Mouse (Mus musculus): ENCODE results near the gene Myd88. TPM values are rescaled to one million over a fixed set of nuclear protein-coding genes. Genes with fewer than 3 reads are reported as not detected.

Gene Myd88
- polyA plus RNA-seq, 1 experiment from 2014 or later = 43.2 TPM

GRCm38 (mm10) chr9:119368367-119368766 is 27.2 kb upstream of the Myd88 start:
- ATAC-seq (ENCODE audit: insufficient read depth, low FRiP score) = no peak
- Histone ChIP-seq H3K9me3 (replicated peaks; ENCODE audit: control insufficient read depth, low read length) (no peaks in the 10 kb centered on the region), H3K36me3 (ENCODE audit: control insufficient read depth, insufficient read depth, low read length) (no peaks in the 10 kb centered on the region), H3K4me3 (replicated peaks; ENCODE audit: low read length) (no peak overlapping the region), H3K27ac (ENCODE audit: low read length) (no peak overlapping the region), H3K4me2 (ENCODE audit: low read depth, low read length) (no peak overlapping the region), H3K4me1 (ENCODE audit: control insufficient read depth, insufficient read depth, low read length) (no peaks in the 10 kb centered on the region), H3K27me3 (ENCODE audit: control insufficient read depth, insufficient read depth, low read length) (no peaks in the 10 kb centered on the region), H3K9ac (ENCODE audit: low read length) (no peak overlapping the region)
- WGBS = 87% methylated on average over 3 of the region's 3 CpGs

DNA sequence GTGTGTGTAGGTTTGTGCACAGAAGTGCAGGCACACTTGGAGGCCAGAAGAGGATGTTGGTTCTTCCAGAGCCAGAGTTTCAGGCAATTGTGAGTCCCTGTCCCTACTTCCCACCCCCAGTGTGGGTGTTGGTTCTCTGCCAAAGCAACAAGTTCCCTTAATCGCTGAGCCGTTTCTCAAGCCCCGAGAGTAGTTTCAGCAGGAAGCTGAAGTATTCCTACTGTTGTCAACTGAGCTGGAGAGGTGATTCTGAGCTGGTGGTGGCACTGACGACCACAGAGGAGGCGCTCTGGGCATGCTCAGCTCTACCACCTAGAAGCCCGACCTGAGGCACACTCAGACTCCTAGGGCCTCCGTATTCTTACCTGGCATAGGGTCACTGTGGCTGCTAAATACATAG is 24.1 kb upstream of the Myd88 start, which contains the start of gene Slc22a14:
Gene Slc22a14, minus strand, starts transcription at position 270 of the 400 bp plus-strand sequence.
- WGBS = 75% methylated on average over 7 of the region's 7 CpGs
- no peak for ATAC-seq (ENCODE audit: insufficient read depth, low FRiP score)
- no peaks in the 10 kb centered on the region for H3K27me3 ChIP-seq (ENCODE audit: control insufficient read depth, insufficient read depth, low read length)

GRCm38 (mm10) chr9:119363229-119363628 is 22.0 kb upstream of the Myd88 start:
- Histone ChIP-seq H3K27ac (ENCODE audit: low read length) (no peak overlapping the region), H3K4me1 (ENCODE audit: control insufficient read depth, insufficient read depth, low read length) (0 out of 2 replicates have a peak, but pooled peaks cover 1% of the 10 kb centered on the region), H3K36me3 (ENCODE audit: control insufficient read depth, insufficient read depth, low read length) (no peaks in the 10 kb centered on the region), H3K4me3 (replicated peaks; ENCODE audit: low read length) (no peak overlapping the region), H3K9ac (ENCODE audit: low read length) (no peak overlapping the region), H3K9me3 (replicated peaks; ENCODE audit: control insufficient read depth, low read length) (no peaks in the 10 kb centered on the region), H3K4me2 (ENCODE audit: low read depth, low read length) (no peak overlapping the region), H3K27me3 (ENCODE audit: control insufficient read depth, insufficient read depth, low read length) (no peaks in the 10 kb centered on the region)
- ATAC-seq (ENCODE audit: insufficient read depth, low FRiP score) = peak; percentile 58; the same call in 1 of the 2 replicates
- WGBS = 77% methylated on average over 12 of the region's 12 CpGs

More for the DNA sequence above, 24.1 kb upstream of the Myd88 start, which contains the start of gene Slc22a14:
- H3K36me3 ChIP-seq (ENCODE audit: control insufficient read depth, insufficient read depth, low read length) = no peaks in the 10 kb centered on the region
- no peaks in the 10 kb centered on the region for H3K9me3 ChIP-seq (replicated peaks; ENCODE audit: control insufficient read depth, low read length)
- no peak within 1 kb of the TSS for H3K4me2 ChIP-seq (ENCODE audit: low read depth, low read length)
- no peak within 1 kb of the TSS for H3K4me3 ChIP-seq (replicated peaks; ENCODE audit: low read length)
- no peaks in the 10 kb centered on the region for H3K4me1 ChIP-seq (ENCODE audit: control insufficient read depth, insufficient read depth, low read length)
- no peak within 1 kb of the TSS for H3K27ac ChIP-seq (ENCODE audit: low read length)
- no peak within 1 kb of the TSS for H3K9ac ChIP-seq (ENCODE audit: low read length)

DNA sequence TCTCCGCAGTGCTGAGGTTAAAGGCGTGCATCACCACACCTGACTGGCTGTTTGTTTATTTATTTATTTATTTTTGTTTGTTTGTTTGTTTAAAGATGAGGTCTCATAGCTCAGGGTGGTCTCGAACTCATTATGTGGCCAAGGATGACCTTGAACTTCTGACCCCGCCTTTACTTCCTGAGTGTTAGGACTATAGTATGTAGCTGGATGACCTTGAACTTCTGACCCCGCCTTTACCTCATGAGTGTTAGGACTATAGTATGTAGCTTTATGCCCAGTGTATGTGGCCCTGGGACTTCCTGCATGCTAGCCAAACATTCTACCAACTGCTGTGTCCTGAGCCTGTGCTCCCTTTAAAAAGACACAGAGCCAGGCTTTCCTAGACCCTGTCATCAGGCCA is 20.2 kb upstream of the Myd88 start:
- no peak overlapping the region for H3K27ac ChIP-seq (ENCODE audit: low read length)
- 86% methylated on average over 5 of the region's 5 CpGs for WGBS
- H3K4me3 ChIP-seq (replicated peaks; ENCODE audit: low read length) = no peak overlapping the region
- H3K4me1 ChIP-seq (ENCODE audit: control insufficient read depth, insufficient read depth, low read length) = peaks cover 8% of the 10 kb centered on the region; the same call in 1 of the 2 replicates
- H3K9me3 ChIP-seq (replicated peaks; ENCODE audit: control insufficient read depth, low read length) = no peaks in the 10 kb centered on the region
- H3K9ac ChIP-seq (ENCODE audit: low read length) = no peak overlapping the region
- H3K27me3 ChIP-seq (ENCODE audit: control insufficient read depth, insufficient read depth, low read length) = no peaks in the 10 kb centered on the region
- no peaks in the 10 kb centered on the region for H3K36me3 ChIP-seq (ENCODE audit: control insufficient read depth, insufficient read depth, low read length)
- H3K4me2 ChIP-seq (ENCODE audit: low read depth, low read length) = no peak overlapping the region
- ATAC-seq (ENCODE audit: insufficient read depth, low FRiP score) = no peak

DNA sequence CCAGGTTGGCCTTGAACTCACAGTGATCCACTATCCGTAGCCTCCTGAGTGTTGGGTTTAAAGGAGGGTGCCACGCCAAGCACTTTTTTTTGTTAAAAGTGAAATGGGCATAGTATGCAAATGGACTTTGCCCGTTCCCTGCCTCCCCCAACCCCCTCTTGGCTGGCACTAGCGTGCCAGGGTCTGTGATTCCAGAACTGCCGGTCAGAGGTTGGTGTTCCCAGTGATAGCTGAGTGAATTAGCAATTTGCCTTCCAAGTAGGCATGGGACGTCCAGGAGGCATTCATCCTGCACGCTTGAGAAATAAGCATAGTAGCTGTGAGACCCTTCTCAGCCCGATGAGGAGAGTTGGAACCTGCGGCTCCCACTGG is 16.8 kb upstream of the Myd88 start:
- Histone ChIP-seq H3K27ac (ENCODE audit: low read length) (no peak overlapping the region), H3K27me3 (ENCODE audit: control insufficient read depth, insufficient read depth, low read length) (no peaks in the 10 kb centered on the region), H3K4me2 (ENCODE audit: low read depth, low read length) (peak overlapping the region; percentile 95), H3K9me3 (replicated peaks; ENCODE audit: control insufficient read depth, low read length) (no peaks in the 10 kb centered on the region), H3K9ac (ENCODE audit: low read length) (peak overlapping the region; percentile 81), H3K4me1 (ENCODE audit: control insufficient read depth, insufficient read depth, low read length) (peaks cover 8% of the 10 kb centered on the region; the same call in 1 of the 2 replicates), H3K36me3 (ENCODE audit: control insufficient read depth, insufficient read depth, low read length) (no peaks in the 10 kb centered on the region), H3K4me3 (replicated peaks; ENCODE audit: low read length) (peak overlapping the region; percentile 77)
- ATAC-seq (ENCODE audit: insufficient read depth, low FRiP score) = no peak
- WGBS = 36% methylated on average over 9 of the region's 9 CpGs

DNA sequence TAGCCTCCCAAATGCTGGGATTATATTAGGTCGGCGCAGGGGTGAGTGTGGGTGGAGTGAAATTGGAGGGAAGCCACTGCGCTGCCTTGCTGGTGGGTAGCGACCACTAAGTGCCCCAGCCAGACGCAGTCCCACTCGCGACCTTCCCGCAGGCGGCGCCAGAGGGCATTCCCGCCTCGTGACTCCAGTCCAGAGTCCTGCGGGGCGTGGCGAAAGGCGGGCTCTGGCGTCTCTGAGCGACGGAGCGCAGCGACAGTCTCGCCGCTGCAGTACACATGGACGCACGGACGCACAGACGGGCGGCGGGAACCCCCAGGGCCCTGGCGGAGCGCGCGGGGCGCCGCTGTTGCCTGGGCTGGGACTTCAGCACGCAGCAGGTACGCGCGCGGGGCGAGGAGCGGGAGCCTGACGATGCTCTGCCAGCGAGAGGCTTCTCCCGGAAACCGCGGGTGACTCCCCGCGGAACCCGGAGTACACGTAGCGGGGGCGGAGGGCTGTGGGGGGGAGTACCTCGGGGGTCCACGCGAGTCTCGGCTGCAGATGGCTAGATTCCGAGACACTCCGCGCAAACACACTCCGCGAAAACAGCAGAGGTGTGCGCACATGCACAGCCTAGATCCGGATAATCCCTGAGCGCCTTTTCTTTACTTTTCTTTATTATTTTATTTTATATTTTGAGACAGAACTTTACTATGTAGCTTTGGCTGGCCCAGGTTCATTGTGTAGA is 16.3 kb upstream of the Myd88 start, which contains the start of gene Xylb:
Gene Xylb, plus strand, starts transcription at position 51 of the 727 bp plus-strand sequence.
- no peaks in the 10 kb centered on the region for H3K36me3 ChIP-seq (ENCODE audit: control insufficient read depth, insufficient read depth, low read length)
- H3K9ac ChIP-seq (ENCODE audit: low read length) = peak within 1 kb of the TSS; percentile 81
- ATAC-seq (ENCODE audit: insufficient read depth, low FRiP score) = peak; percentile 92
- WGBS = 2% methylated on average over 65 of the region's 65 CpGs
- no peak within 1 kb of the TSS for H3K27ac ChIP-seq (ENCODE audit: low read length)
- no peaks in the 10 kb centered on the region for H3K27me3 ChIP-seq (ENCODE audit: control insufficient read depth, insufficient read depth, low read length)
- H3K4me2 ChIP-seq (ENCODE audit: low read depth, low read length) = peak within 1 kb of the TSS; percentile 95
- peaks cover 8% of the 10 kb centered on the region; the same call in 1 of the 2 replicates for H3K4me1 ChIP-seq (ENCODE audit: control insufficient read depth, insufficient read depth, low read length)
- H3K9me3 ChIP-seq (replicated peaks; ENCODE audit: control insufficient read depth, low read length) = no peaks in the 10 kb centered on the region
- peak within 1 kb of the TSS; percentile 77 for H3K4me3 ChIP-seq (replicated peaks; ENCODE audit: low read length)

GRCm38 (mm10) chr9:119355943-119356342 is 14.7 kb upstream of the Myd88 start:
- 70% methylated on average over 6 of the region's 6 CpGs for WGBS
- H3K4me1 ChIP-seq (ENCODE audit: control insufficient read depth, insufficient read depth, low read length) = peaks cover 8% of the 10 kb centered on the region; the same call in 1 of the 2 replicates
- H3K4me2 ChIP-seq (ENCODE audit: low read depth, low read length) = no peak overlapping the region
- H3K27me3 ChIP-seq (ENCODE audit: control insufficient read depth, insufficient read depth, low read length) = no peaks in the 10 kb centered on the region
- H3K36me3 ChIP-seq (ENCODE audit: control insufficient read depth, insufficient read depth, low read length) = no peaks in the 10 kb centered on the region
- no peak overlapping the region for H3K4me3 ChIP-seq (replicated peaks; ENCODE audit: low read length)
- H3K9ac ChIP-seq (ENCODE audit: low read length) = no peak overlapping the region
- H3K9me3 ChIP-seq (replicated peaks; ENCODE audit: control insufficient read depth, low read length) = no peaks in the 10 kb centered on the region
- ATAC-seq (ENCODE audit: insufficient read depth, low FRiP score) = no peak
- H3K27ac ChIP-seq (ENCODE audit: low read length) = no peak overlapping the region

DNA sequence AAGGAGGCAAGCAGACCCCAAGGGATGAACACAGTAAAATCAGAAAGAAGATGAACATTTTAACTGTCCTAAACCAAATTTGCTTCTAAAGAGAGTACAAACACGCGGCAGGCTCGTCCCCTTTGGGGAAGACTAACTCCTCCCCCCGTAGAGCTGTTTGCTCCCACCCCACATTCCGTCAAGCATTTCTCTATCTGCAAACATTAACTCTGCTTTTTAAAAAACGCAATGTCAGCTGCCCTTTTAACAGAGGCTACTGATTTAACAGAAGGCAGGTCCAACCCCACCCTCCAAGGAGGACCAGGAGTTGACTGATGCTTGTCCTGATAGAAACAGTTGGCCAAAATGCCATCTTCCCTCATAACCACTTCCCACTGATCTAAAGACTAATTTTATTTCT is 12.7 kb upstream of the Myd88 start:
- WGBS = 56% methylated on average over 6 of the region's 6 CpGs
- Histone ChIP-seq H3K9ac (ENCODE audit: low read length) (no peak overlapping the region), H3K4me2 (ENCODE audit: low read depth, low read length) (no peak overlapping the region), H3K27me3 (ENCODE audit: control insufficient read depth, insufficient read depth, low read length) (no peaks in the 10 kb centered on the region), H3K4me1 (ENCODE audit: control insufficient read depth, insufficient read depth, low read length) (peaks cover 8% of the 10 kb centered on the region; the same call in 1 of the 2 replicates), H3K36me3 (ENCODE audit: control insufficient read depth, insufficient read depth, low read length) (peaks cover 4% of the 10 kb centered on the region; the same call in 1 of the 2 replicates), H3K27ac (ENCODE audit: low read length) (no peak overlapping the region), H3K4me3 (replicated peaks; ENCODE audit: low read length) (no peak overlapping the region), H3K9me3 (replicated peaks; ENCODE audit: control insufficient read depth, low read length) (no peaks in the 10 kb centered on the region)
- ATAC-seq (ENCODE audit: insufficient read depth, low FRiP score) = no peak

- no peak overlapping the region for H3K4me3 ChIP-seq (replicated peaks; ENCODE audit: low read length)
- H3K9ac ChIP-seq (ENCODE audit: low read length) = no peak overlapping the region
- H3K4me2 ChIP-seq (ENCODE audit: low read depth, low read length) = no peak overlapping the region
- no peaks in the 10 kb centered on the region for H3K27me3 ChIP-seq (ENCODE audit: control insufficient read depth, insufficient read depth, low read length)
- H3K27ac ChIP-seq (ENCODE audit: low read length) = no peak overlapping the region
- H3K36me3 ChIP-seq (ENCODE audit: control insufficient read depth, insufficient read depth, low read length) = peaks cover 13% of the 10 kb centered on the region; the same call in 1 of the 2 replicates
- no peaks in the 10 kb centered on the region; the same call in 1 of the 2 replicates for H3K4me1 ChIP-seq (ENCODE audit: control insufficient read depth, insufficient read depth, low read length)
- H3K9me3 ChIP-seq (replicated peaks; ENCODE audit: control insufficient read depth, low read length) = no peaks in the 10 kb centered on the region
- peak; percentile 78; the same call in 1 of the 2 replicates for ATAC-seq (ENCODE audit: insufficient read depth, low FRiP score)
- WGBS = 27% methylated on average over 4 of the region's 4 CpGs
Observed at GRCm38 (mm10) chr9:119352060-119352459, 10.8 kb upstream of the Myd88 start.
